Mouse (Mus musculus): ENCODE results near the gene Klkb1.
"Not testable (repeated sequence)": the region's sequence is repeated elsewhere in the genome, so short reads cannot be mapped to it uniquely, and the experiment has no call there.

The Klkb1 gene

DNA sequence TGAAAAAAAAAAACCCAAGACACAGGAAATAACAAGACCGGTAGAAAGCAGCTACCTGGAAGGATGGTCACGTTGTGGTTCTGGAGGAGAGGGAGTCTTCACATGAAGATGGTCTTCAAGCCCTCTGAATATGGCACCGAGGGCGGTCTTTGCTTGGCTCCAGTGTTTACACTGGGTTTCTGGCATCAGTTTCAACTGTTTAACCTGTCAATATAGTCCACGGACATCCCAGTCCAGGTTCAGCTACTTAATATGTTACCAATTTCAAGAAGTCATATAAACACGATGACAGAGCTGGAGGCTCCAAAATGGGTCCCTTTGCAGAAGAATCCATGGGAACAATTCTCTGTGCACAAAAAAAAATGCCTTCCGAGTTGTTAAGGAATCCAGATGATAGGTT lies at the start of gene Klkb1:
TSS of gene Klkb1 (minus strand) at position 173 of the 400 bp plus-strand sequence.
- DNase-seq (ENCODE audit: low read depth, low spot score), result no peak

DNA sequence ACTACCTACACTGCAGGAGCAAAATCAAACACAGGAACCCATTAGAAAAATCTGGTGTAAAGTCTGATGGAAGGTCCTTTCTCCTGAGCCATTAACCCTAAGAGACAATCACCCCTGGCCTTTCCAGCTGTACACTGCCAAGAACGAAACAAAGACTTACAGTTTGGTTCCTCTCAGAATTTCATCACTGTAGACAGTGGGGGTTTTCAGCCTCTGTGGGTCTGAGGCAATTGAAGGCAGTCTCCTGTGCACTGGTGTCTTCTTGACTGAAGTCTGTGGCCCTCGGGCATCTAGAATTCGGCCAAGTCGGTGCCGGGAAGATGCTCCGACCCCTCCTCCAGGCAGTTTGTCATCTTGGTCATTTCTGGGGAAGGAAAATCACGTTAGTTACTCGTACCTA lies 49.6 kb upstream of the Klkb1 start:
- no peak for DNase-seq (ENCODE audit: low read depth, low spot score)

DNA sequence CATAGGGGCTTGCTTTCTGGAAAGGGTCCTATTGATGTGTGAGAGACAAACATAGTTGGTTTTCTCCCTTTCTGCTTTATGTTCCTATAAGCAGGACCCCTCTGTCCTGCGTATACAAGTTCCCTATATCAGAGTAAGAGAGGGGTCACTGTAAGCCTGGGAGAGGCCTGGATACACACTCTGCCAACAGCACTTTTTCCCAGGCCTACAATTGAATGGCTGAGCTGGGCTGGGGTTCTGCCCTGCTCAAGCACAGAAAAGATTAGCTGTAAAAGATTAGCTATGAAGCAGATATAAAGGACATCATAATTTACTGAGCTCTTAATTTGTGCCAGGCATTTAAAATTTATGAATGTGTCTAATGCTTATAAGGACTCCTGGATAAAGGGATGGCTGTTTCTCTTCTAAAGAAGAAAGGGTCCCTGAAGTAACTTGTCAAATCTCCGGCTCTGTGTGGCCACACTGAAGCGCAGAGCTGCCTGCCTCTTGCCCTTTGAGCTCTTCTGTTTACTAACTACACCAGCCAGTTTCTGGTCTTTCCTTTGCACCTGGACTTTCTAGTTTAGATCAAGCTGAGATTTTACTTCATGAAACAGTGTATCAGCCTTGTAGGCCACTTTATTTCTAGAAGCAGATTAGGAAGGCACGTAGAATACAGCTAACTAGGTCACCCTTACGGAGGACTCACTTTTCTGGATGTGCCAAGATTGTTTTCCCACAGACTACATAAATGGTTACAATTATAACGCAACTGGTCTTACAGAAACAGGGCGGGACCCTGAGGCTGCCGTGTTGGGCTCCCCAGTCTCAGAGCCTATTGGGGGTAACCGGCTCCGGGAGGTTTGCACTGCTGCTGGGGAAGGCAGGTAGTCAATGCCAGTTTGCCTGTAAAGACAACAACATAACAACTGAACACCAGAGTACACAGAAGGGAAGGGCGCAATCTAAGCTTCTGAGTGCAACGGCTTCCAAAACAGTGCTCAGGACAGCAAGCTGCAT lies 47.3 kb upstream of the Klkb1 start:
- DNase-seq (ENCODE audit: low read depth, low spot score), result no peak

DNA sequence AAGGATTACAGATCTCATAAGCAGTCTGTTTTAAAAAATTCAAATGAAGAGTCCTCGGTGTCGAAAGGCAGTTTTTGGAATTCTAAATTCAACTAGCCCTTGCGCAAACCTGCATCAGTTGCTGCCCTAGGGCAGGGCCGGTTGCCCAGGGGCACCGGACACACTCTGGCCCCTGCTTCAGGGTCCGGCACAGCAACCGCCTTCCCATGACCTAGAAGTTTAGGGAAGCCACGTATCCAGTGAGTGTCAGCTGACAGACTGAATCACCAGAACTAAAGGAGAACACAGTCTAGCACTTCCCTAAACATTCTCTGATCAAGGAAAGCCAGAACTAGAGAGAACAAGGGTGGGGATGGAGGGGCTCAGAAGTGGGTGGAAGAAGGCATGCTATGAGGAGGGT lies 38.8 kb upstream of the Klkb1 start:
- no peak for DNase-seq (ENCODE audit: low read depth, low spot score)

DNA sequence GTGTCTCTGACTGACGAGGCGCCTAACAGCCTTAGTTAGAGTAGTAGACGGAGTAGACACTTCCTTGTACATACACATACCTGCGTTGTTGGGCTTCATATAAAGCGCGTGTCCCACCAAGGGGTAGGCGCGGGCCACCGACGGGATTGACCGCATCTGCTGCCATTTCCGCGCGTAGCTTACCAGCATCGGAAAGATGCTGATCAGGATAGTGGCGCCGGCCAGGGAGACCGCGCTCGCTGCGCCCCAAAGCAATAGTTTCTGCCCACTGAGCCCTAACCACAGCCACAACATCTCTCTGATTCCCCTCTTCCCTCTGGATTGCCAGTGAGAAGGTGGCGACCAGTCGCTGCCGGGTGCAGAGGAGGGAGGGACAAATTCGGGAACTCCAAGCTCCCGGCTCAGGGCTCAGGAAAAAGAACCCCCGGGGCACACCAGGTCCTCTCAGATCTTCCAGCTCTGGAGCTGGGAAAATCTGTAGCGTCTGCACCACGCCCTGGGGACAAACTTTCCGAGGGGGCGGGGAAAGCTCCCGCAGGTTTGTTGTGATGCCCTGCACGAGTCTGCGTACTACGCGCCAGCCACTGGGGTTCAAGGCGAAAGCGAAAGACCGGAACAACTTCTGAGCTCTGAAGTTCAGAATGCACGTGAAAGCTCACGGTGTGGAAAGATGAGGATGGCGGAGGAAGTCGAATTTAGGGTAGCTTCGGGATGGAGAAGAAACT lies 38.2 kb upstream of the Klkb1 start, which contains the start of gene Cyp4v3:
TSS of gene Cyp4v3 (minus strand) at position 532 of the 725 bp plus-strand sequence.
- DNase-seq (ENCODE audit: low read depth, low spot score), result peak; percentile 90

DNA sequence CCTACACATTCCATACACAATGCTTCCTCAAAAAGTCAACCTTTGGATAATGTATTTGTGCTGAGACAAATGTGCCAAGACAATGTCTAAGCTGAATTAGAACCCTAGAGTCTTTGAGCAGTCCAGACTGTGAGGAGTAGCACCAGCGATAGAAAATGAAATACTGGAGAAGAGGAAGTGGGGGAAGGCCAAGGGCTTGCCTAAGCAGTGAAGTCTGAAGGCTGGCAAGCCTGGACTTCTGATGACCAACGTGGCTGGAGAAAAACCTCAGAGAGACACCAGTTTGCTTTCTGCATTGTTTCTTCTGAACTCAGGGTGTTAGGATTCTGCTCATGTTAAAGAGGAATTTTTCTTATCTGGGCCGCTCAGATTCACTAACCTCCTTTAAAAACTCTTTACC lies 36.2 kb upstream of the Klkb1 start:
- DNase-seq (ENCODE audit: low read depth, low spot score), result peak; percentile 59

DNA sequence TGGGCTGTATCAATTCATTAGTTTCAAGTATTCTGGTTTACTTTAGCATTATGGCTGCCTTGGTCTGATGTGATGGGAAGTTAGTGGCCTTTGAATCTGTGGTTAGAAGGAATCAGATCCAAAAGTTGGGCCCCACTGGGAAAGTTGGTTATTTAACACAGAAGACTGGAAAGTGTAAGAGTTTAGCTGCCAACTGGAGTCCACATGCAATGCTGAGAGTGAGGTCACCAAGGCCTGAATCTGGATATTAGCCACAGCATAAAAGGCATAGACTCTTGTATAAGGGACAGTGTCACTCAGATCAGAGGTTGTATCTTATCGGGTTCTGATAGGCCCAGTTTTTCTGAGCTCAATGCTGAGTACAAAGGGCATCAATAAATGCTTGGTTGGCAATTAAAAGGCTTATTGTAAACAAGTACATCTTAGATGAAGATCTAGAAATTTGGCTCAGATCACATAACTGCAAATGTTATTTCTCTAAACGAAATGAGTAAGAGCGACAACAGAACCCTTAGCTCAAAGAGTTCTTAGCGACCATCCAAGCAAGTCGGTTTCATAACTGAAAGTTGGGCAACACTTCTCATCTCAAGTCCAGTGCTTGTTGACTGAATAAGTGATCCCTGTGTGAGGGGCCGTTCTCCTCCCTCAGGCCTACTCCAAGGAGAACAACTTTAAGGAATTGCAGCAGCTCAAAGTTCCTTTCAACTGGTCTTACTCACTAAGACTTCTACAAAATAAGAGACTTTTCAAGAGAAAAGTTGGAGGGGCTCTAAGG lies 34.7 kb upstream of the Klkb1 start:
- DNase-seq (ENCODE audit: low read depth, low spot score), result no peak

DNA sequence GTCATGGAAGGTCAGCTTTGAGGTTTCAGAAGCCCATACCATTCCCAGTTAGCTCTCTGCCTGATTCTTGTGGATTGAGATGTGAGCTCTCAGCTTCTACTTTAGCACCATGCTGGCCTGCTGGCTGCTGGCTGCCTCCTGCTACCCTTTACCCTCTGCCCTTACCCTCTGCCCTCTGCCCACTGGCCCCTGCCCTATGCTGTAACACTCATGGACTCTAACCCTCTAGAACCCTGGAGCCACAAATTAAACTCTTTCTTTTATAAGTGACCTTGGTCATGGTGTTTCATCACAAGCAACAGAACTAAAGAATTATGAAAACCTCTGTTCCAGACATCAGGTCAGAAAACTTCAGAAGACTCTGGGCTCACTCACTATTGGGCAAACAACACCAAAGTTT lies 32.4 kb upstream of the Klkb1 start:
- DNase-seq (ENCODE audit: low read depth, low spot score), result not testable (repeated sequence)

DNA sequence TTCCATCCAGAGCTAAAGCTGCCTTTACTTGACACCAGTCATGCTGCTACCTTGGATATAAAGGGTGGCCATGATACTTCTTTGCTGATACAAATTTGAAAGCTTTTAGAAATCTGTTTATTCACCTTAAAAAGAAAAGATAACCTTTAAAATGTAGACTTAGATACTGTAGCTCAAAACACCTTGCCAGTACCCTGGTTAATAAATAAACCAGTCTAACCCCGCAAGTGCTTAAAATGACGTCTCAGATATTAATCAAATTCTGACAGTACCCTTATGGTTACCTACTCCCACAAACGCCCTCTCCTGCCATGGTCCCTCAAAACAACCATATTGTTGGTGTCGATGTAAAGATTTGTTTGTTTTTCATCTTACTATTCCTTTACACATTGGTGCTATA lies 29.5 kb upstream of the Klkb1 start:
- DNase-seq (ENCODE audit: low read depth, low spot score), result no peak

DNA sequence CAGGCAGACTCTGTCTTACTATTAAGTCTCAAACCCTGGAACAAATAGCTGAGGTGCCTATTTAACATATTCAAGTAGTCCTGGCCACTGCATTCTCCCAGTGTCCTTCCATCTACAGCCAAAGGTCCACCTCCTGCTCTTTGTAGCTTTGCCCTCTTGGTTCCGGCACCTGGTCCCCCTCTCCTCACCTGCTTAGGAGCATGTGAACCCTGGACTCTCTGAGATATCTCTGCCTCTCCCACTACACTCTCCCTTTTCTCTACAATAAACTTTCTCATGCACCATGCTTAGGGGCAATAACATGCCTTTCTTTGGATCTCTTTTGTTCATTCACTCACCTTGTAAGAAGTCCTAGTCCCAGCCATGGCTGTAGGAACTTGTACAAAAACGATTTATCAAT lies 26.7 kb upstream of the Klkb1 start:
- no peak for DNase-seq (ENCODE audit: low read depth, low spot score)

DNA sequence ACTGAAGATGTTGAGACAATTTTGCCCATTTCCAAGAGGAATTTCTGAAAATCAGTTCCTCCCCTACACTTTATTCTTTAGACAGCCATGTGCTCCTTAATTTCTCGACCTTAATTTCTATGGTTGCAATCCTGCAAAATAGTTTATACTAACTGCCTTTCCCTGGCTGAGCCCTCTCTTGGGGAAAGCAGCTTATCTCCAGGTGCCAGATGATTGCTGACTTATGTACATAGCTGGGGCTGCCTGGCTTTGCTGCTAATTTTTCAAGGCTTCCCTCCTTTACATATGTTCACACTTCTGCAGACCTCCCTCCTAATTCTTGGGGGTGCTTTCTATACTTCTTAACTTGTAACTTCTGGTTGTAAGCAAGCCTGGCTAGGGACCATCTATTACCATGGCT lies 26.3 kb upstream of the Klkb1 start:
- no peak for DNase-seq (ENCODE audit: low read depth, low spot score)

DNA sequence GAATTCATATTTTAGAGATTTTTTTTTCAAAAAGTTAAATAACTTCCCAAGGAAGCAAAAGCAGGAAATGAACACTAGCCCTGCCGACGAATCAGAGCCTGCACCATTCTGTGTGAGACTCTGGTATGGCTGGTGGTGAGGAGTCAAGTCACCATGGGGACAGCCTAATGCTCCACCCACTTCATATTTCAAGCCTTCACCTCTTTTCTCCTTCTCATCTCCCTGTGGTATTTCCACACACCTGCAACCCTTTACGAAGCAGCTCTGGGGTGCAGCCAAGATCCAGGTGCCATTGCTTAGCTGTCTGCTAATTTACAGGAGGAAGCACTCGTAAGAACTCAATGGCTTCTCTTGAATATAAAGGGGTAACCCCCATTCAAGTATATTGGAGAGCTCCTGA lies 16.3 kb upstream of the Klkb1 start:
- no peak for DNase-seq (ENCODE audit: low read depth, low spot score)

DNA sequence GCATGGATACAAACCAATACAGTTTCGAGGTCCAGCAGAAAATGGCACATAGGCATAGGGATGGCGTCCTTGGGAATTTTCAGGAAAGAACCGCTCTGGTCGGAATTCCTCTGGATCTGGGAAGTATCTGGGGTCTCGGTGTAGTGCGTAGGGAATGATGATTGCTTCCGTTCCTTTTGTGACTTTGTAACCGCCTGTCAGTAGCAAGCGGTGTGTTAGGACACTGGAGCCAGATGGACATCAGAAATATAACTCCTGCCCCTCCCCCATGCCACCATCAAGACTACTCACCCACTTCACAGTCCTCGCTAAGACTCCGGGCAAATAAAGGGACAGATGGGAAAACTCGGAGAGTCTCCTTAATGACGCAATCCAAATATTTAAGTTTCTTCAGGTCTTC lies 13.7 kb upstream of the Klkb1 start, which contains the start of gene Gm45753:
TSS of gene Gm45753 (minus strand) at position 101 of the 400 bp plus-strand sequence.
- DNase-seq (ENCODE audit: low read depth, low spot score), result no peak

DNA sequence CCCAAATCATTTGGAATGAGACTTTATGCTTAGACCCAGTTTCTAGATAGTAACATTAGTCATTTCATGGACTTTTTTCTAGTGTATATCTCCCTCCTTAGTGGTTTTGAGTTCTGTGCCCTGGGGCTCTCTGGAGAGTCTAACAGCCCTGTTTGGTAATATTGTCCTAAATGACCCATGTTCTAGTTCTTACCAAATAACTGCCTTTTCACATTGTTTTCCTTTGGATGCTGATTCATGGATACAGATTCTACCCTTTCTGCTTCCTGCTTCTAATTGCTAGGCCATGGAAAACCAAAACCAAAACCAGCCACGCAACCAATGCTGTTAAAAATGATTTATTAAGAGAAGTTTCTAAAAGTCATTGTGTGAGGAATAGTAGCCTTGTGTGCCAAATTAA lies 10.8 kb upstream of the Klkb1 start:
- no peak for DNase-seq (ENCODE audit: low read depth, low spot score)

DNA sequence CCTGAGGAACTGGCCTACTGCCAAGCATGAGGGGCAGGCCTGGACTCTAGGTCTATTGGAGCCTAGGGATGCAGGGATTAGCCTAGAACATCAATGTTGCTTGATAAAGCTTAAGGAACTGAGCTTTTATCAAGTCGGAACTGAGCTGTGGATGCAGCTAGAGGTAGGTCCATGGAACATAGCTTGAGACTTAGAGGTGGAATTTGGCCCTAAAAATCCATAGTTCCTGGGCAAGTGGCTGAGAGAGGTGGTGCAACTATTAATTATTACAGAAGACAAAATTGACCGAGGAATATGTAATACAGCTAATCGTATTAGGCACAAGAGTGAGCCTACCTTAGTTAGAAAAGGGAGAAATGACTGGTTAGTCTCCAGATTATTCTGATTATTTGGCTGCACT lies 9.7 kb upstream of the Klkb1 start:
- DNase-seq (ENCODE audit: low read depth, low spot score), result no peak

DNA sequence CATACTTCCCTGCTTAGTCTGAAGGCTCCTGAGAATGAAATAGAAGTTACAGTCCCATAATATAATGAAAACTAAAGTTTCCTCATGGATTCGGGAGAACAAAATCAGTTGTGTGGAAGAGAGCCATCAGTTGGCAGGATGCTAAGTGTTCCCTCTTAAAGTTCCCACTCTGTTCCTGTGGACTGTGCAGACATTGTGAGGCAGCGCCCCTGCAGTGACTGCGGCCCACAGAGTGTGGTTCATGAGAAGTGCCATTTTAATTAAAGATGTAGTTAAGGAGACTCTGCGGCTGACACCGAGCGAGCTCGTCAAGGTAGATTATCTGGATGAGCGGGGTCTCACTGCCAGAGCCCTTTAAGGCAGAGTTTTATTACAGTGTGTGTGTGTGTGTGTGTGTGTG lies 7.7 kb upstream of the Klkb1 start:
- no peak for DNase-seq (ENCODE audit: low read depth, low spot score)

DNA sequence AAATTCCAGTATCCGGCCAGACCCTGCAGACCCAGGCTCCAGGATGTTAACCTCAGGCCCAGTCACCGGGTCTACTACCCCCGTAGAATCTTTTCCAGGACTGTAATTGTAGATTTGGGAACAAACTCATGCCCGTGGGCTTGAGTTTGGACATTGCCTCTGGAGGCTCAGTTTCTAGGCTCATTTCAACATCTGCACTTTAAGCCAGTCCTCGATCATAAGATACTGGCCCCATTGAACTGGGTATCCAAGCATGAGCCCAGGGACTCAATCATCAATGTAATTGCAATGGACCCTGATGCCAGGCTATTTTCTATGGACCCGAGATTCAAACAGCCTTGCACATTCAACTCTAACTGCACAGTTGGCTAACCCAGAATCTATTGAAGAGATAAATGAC lies 617 bp upstream of the Klkb1 start:
- DNase-seq (ENCODE audit: low read depth, low spot score), result no peak

DNA sequence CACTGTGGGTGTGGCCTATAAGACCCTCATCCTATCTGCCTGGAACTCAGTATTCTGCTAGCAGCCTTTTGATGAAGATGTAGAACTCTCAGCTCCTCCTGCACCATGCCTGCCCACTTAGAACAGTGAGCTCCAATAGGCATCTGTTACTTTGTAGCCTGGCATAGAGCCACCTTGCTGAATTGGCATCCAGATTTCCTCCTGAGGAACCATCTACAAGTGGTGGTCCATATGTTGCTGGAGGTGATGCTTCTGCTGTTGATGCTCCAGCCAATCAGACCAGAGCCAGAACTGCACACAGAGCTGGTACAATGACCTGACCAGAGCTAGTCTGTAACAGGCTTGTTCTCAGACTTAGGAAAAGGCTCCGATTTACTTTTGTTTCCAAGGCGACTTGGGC lies 2.9 kb downstream of the Klkb1 start:
- DNase-seq (ENCODE audit: low read depth, low spot score), result no peak

DNA sequence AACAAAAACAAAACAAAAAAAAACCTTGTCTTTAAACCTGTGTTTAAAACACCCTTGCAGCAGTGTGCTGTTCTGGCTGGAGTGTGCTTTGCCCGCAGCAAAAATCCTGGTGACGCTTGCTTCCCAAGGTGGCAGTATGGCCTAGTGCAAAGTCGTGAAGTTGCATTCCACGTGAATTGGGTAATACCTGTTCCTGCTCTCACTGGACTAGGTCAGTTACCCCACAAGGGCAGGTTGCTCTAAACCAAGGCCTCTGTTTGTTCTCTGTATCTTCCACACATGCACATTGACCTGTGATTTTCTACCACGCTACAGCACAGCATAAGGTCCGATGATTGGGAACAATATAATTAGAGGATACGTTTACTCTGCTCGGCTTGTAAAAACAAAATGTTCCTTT lies 13.0 kb downstream of the Klkb1 start:
- DNase-seq (ENCODE audit: low read depth, low spot score), result no peak

DNA sequence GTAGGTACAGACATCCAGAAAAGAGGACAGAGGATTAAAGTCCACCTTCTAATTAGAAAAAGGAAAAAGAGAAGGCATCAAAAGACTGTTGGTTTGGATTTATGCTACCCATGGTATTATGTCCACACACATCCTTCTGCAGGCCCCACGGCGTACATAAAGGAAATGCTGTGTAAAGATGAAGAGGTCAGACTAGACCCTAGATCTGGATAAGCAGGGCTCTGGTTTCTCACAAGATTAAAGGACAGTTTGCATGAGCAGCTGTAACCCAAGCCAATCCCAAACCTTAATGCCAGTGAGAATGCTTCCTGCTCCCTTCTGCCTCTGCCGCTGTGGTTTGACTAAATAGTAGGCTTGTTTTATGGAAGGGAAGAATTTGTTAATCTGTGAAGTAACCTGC lies 17.2 kb downstream of the Klkb1 start:
- no peak for DNase-seq (ENCODE audit: low read depth, low spot score)

DNA sequence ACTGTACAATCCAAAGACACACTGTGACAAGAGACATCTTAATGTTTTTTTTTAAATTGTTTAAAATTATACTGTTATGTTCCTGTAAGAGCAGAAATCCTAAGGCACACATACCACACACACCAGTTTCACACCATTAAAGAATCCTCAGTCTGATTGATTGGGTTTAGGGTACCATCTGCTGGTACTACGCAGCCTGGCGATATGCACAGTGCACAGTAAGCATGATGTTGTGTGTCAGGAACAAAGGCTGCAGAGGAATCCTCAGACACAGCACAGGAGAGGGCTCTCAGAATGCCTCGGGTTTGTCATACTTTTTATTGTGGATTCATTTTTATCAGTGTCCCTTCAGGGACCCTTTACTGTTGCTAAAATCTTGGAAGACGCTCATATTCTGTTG lies 20.3 kb downstream of the Klkb1 start:
- DNase-seq (ENCODE audit: low read depth, low spot score), result no peak

DNA sequence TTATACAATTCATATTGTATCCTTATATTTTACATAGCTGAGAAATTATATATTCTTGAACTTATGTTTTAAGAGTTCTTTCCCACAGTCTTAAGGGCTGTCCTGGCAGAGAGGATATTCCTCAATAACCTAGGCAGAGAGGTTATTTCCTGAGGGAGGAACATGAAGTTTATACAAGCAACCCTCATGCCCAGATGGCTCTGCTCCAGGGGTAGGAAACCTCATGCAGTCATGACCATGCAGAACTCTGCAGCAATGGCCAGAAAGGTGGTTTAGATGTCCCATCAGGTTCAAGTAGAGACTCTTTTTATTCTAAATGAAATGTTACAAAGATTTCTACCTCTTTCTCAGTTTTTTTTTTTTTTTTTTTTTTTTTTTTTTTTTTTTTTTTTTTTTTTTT lies 25.6 kb downstream of the Klkb1 start:
- DNase-seq (ENCODE audit: low read depth, low spot score), result no peak

Data from A20 (cell line).